Mouse (Mus musculus) CH12.LX (cell line): ENCODE results near the gene Mrps36. TPM values are rescaled to one million over a fixed set of nuclear protein-coding genes. Genes with fewer than 3 reads are reported as not detected.

Experiments
- DNase-seq: peaks from one replicate; pipeline ENCODE4 v3.0.0-alpha.2; 2013; ENCODE audit errors: extremely low read depth
- H3K27ac ChIP-seq: 2 replicates; pipeline ENCODE4 v1.5.1; 2012; ENCODE audit warnings: low read depth, mild to moderate bottlenecking, control low read depth, moderate library complexity; ENCODE audit not compliant: insufficient read depth
- H3K27me3 ChIP-seq: replicated peaks from 2 replicates; pipeline ENCODE3; 2012; ENCODE audit warnings: inconsistent platforms
- H3K36me3 ChIP-seq, 2 experiments: replicated peaks in 1 of 2; 2 replicates each; pipeline versions ENCODE3 to v1.6.1; 2012; ENCODE audit warnings: inconsistent platforms in 1 of 2, low read length in 1 of 2, mild to moderate bottlenecking in 1 of 2, mixed read lengths in 1 of 2, moderate library complexity in 1 of 2; ENCODE audit not compliant: control insufficient read depth in 1 of 2, insufficient read depth in 1 of 2
- H3K4me1 ChIP-seq, 2 experiments: 2 replicates each; pipeline ENCODE4 v1.6.1; 2012; ENCODE audit warnings: inconsistent platforms in 1 of 2, moderate library complexity in 1 of 2; ENCODE audit not compliant: insufficient read depth in 2 of 2, control insufficient read depth in 1 of 2
- H3K4me2 ChIP-seq: 2 replicates; pipeline ENCODE4 v1.6.1; 2012; ENCODE audit warnings: low read depth, mild to moderate bottlenecking, control low read depth; ENCODE audit not compliant: poor library complexity, insufficient read depth, severe bottlenecking
- H3K4me3 ChIP-seq, 3 experiments: fragments of 150-350 bp in 1 of 3; sonication (generic) in 1 of 3; replicated peaks in 1 of 3; 2 replicates each; pipeline versions ENCODE3 to v1.5.1; 2011 to 2012; ENCODE audit warnings: low read depth in 2 of 3, low read length in 2 of 3, mild to moderate bottlenecking in 2 of 3, moderate library complexity in 2 of 3, control low read depth in 1 of 3, improper control_type of control experiment in 1 of 3, inconsistent platforms in 1 of 3, mixed read lengths in 1 of 3; ENCODE audit not compliant: poor library complexity in 1 of 3
- H3K79me2 ChIP-seq: replicated peaks from 2 replicates; pipeline ENCODE4 v1.6.1; 2012; ENCODE audit warnings: mild to moderate bottlenecking, moderate library complexity; ENCODE audit not compliant: control insufficient read depth, poor library complexity, insufficient read depth, severe bottlenecking; ENCODE audit errors: extremely low read depth
- H3K9ac ChIP-seq: 2 replicates; pipeline ENCODE4 v1.6.1; 2012; ENCODE audit warnings: low read depth, mild to moderate bottlenecking, control low read depth, moderate library complexity; ENCODE audit not compliant: insufficient read depth
- H3K9me3 ChIP-seq: replicated peaks from 2 replicates; pipeline ENCODE3; 2012; ENCODE audit warnings: low read length, inconsistent platforms, mixed read lengths
- BHLHE40 ChIP-seq: IDR thresholded peaks from 2 replicates; pipeline ENCODE4 v1.6.1; 2011; ENCODE audit warnings: mild to moderate bottlenecking, low read depth, low read length, improper control_type of control experiment
- CHD1 ChIP-seq: IDR thresholded peaks from 2 replicates; pipeline ENCODE4 v1.6.1; 2012; ENCODE audit warnings: low read depth, low read length, improper control_type of control experiment, inconsistent platforms
- CHD2 ChIP-seq: IDR thresholded peaks from 2 replicates; pipeline ENCODE4 v1.6.1; 2011; ENCODE audit warnings: low read length, improper control_type of control experiment
- IRF4 ChIP-seq: IDR thresholded peaks from 2 replicates; pipeline ENCODE4 v1.6.1; 2014; ENCODE audit warnings: low read depth, mild to moderate bottlenecking, inconsistent platforms, low read length, improper control_type of control experiment
- JUN ChIP-seq: IDR thresholded peaks from 2 replicates; pipeline ENCODE4 v1.6.1; 2011; ENCODE audit warnings: low read depth, mild to moderate bottlenecking, low read length, improper control_type of control experiment, moderate library complexity; ENCODE audit not compliant: insufficient read depth
- JUND ChIP-seq: conservative IDR thresholded peaks from 2 replicates; pipeline ENCODE4 v1.6.1; 2011; ENCODE audit warnings: low read depth, low read length, improper control_type of control experiment
- MAX ChIP-seq: IDR thresholded peaks from 2 replicates; pipeline ENCODE4 v1.6.1; 2011; ENCODE audit warnings: low read length, improper control_type of control experiment
- MAZ ChIP-seq: IDR thresholded peaks from 2 replicates; pipeline ENCODE4 v1.6.1; 2012; ENCODE audit warnings: low read depth, mild to moderate bottlenecking, inconsistent platforms, low read length, improper control_type of control experiment, moderate library complexity
- MYC ChIP-seq: IDR thresholded peaks from 2 replicates; pipeline ENCODE4 v1.6.1; 2011; ENCODE audit warnings: low read depth, mild to moderate bottlenecking, improper control_type of control experiment, low read length
- NELFE ChIP-seq: IDR thresholded peaks from 2 replicates; pipeline ENCODE4 v1.6.1; 2011; ENCODE audit warnings: low read depth, low read length, improper control_type of control experiment
- NRF1 ChIP-seq: IDR thresholded peaks from 2 replicates; pipeline ENCODE4 v1.6.1; 2014; ENCODE audit warnings: low read depth, mild to moderate bottlenecking, inconsistent platforms, low read length, improper control_type of control experiment, moderate library complexity
- PAX5 ChIP-seq: IDR thresholded peaks from 2 replicates; pipeline ENCODE4 v1.6.1; 2012; ENCODE audit warnings: low read length, inconsistent platforms, mixed read lengths
- RAD21 ChIP-seq: IDR thresholded peaks from 2 replicates; pipeline ENCODE4 v1.6.1; 2011; ENCODE audit warnings: low read depth, mild to moderate bottlenecking, low read length, improper control_type of control experiment, moderate library complexity
- RCOR1 ChIP-seq: conservative IDR thresholded peaks from 2 replicates; pipeline ENCODE4 v1.6.1; 2012; ENCODE audit warnings: low read depth, mild to moderate bottlenecking, inconsistent platforms, low read length, improper control_type of control experiment
- SIN3A ChIP-seq: IDR thresholded peaks from 2 replicates; pipeline ENCODE4 v1.6.1; 2012; ENCODE audit warnings: low read length, improper control_type of control experiment, inconsistent platforms
- SMC3 ChIP-seq: IDR thresholded peaks from 2 replicates; pipeline ENCODE4 v1.6.1; 2011; ENCODE audit warnings: low read depth, low read length, improper control_type of control experiment
- TBP ChIP-seq: conservative IDR thresholded peaks from 2 replicates; pipeline ENCODE4 v1.6.1; 2011; ENCODE audit warnings: low read depth, low read length, improper control_type of control experiment
- TCF12 ChIP-seq: IDR thresholded peaks from 2 replicates; pipeline ENCODE4 v1.6.1; 2014; ENCODE audit warnings: low read depth, mild to moderate bottlenecking, inconsistent platforms, low read length, improper control_type of control experiment
- UBTF ChIP-seq: IDR thresholded peaks from 2 replicates; pipeline ENCODE4 v1.6.1; 2012; ENCODE audit warnings: low read depth, mild to moderate bottlenecking, inconsistent platforms, low read length, improper control_type of control experiment, moderate library complexity
- ZMIZ1 ChIP-seq: IDR thresholded peaks from 2 replicates; pipeline ENCODE4 v1.6.1; 2012; ENCODE audit warnings: low read depth, mild to moderate bottlenecking, inconsistent platforms, low read length, improper control_type of control experiment
- ZNF384 ChIP-seq: IDR thresholded peaks from 2 replicates; pipeline ENCODE4 v1.6.1; 2012; ENCODE audit warnings: low read depth, low read length, improper control_type of control experiment, inconsistent platforms
- dilution Hi-C: fragments of 300-500 bp; cut with MboI; formaldehyde crosslinking; loops from 2 replicates; pipeline ENCODE4 v1.14.3; 2020; ENCODE audit warnings: low sequenced_read_pairs; ENCODE audit not compliant: extremely low pct_unique_long_range_greater_than_20kb, extremely low pct_ligation_motif_present
- in situ Hi-C: fragments of 300-500 bp; cut with MboI; formaldehyde crosslinking; loops from 3 replicates; pipeline ENCODE4 v1.14.3; 2019; ENCODE audit warnings: low sequenced_read_pairs, low pct_ligation_motif_present, low pct_unique_long_range_greater_than_20kb, mixed read lengths
- polyA plus RNA-seq: library from polyadenylated mRNA; unstranded; fragments of >175 nt; gene quantifications from 2 replicates; pipeline ENCODE4 v1.2.1, GENCODE M21; 2012; ENCODE audit warnings: low read depth; ENCODE audit not compliant: insufficient read length
- total RNA-seq, 2 experiments: library from RNA; depleted of rRNA; stranded (reverse); fragments of 300-350 nt in 1 of 2; fragments of >200 nt in 1 of 2; gene quantifications; 2 replicates each; pipeline ENCODE4 v1.2.3; 2012 to 2014

Gene Mrps36
- total and polyA plus RNA-seq, 3 experiments, result 70.0 to 94.0 (median 89.3) TPM

DNA sequence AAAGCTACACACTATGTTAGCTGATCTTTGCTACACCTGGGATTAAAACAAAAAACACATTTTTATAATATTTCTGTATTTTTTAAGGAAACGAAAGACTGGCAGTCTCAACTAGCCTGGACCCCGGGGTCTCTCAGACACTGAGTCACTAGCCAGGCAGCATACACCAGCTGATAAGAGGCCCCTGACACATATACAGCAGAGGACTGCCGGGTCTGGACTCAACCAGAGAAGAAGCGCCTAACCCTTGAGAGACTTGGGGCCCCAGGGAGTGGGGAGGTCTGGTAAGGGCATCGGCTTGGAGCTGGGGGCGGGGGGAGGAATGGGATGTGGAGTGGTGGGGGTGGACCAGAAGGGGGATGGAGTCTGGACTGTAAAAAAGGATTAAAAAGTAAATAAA, 8.6 kb upstream of the Mrps36 start:
- H3K4me3 ChIP-seq, result no peak overlapping the region
- H3K79me2 ChIP-seq, result no peaks in the 10 kb centered on the region
- no peak for DNase-seq
- H3K36me3 ChIP-seq, result peaks cover 0 to 5% of the 10 kb centered on the region in 2 experiments
- no peaks in the 10 kb centered on the region for H3K27me3 ChIP-seq
- H3K27ac ChIP-seq, result no peak overlapping the region
- dilution Hi-C loops, result no loop called here
- in situ Hi-C loops, result no loop called here
- peaks cover 3 to 15% of the 10 kb centered on the region in 2 experiments; a peak in 2 of 4 replicates for H3K4me1 ChIP-seq
- no peak overlapping the region for H3K9ac ChIP-seq
- H3K4me2 ChIP-seq, result no peak overlapping the region
- H3K9me3 ChIP-seq, result no peaks in the 10 kb centered on the region
- TF ChIP-seq SIN3A, result no peak
- TF ChIP-seq PAX5, result no peak
- TF ChIP-seq, all 38 proteins: peak for 0

GRCm38 (mm10) chr13:100752529-100752928, 8.1 kb upstream of the Mrps36 start:
- no peak for DNase-seq
- Histone ChIP-seq H3K9me3 (no peaks in the 10 kb centered on the region), H3K9ac (no peak overlapping the region), H3K4me3 (no peak overlapping the region), H3K4me2 (no peak overlapping the region), H3K27ac (no peak overlapping the region), H3K36me3 (peaks cover 0 to 3% of the 10 kb centered on the region in 2 experiments), H3K4me1 (peaks cover 3 to 15% of the 10 kb centered on the region in 2 experiments; a peak in 2 of 4 replicates), H3K27me3 (no peaks in the 10 kb centered on the region), H3K79me2 (no peaks in the 10 kb centered on the region)
- in situ Hi-C loops, result no loop called here
- no peak for TF ChIP-seq JUN
- TF ChIP-seq MYC, result no peak
- no peak for TF ChIP-seq JUND
- no peak for TF ChIP-seq BHLHE40
- TF ChIP-seq MAX, result no peak
- no peak for TF ChIP-seq UBTF
- no peak for TF ChIP-seq NRF1
- no peak for TF ChIP-seq SIN3A
- TF ChIP-seq ZNF384, result no peak
- no peak for TF ChIP-seq SMC3
- no peak for TF ChIP-seq CHD1
- TF ChIP-seq IRF4, result no peak
- no peak for TF ChIP-seq PAX5
- dilution Hi-C loops, result no loop called here

DNA sequence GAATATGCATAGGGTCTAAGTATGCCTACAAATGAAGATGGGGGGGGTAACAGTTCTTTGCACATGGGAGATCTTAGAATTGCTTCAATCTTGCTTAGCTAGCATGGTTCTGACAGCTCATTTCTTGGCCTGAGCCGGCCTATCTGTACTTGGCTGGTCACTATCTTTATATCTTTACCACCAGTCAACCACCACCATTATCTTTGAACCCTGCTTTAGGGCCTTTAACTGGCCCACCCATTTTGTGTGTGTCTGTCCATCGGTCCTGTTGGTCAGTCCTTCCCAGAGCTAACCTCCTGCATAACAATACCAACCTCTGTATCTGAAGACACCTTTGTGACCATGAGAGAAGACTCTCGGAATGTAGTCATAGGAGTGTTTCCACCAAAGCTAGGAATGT, 6.9 kb upstream of the Mrps36 start:
- Histone ChIP-seq H3K27me3 (no peaks in the 10 kb centered on the region), H3K4me3 (no peak overlapping the region), H3K4me1 (peaks cover 3 to 15% of the 10 kb centered on the region in 2 experiments; a peak in 2 of 4 replicates), H3K27ac (no peak overlapping the region), H3K4me2 (no peak overlapping the region), H3K9me3 (no peaks in the 10 kb centered on the region), H3K79me2 (no peaks in the 10 kb centered on the region), H3K36me3 (no peaks in the 10 kb centered on the region), H3K9ac (no peak overlapping the region)
- in situ Hi-C loops, result no loop called here
- no peak for DNase-seq
- dilution Hi-C loops, result no loop called here
- TF ChIP-seq ZMIZ1 (no peak), RAD21 (no peak), TBP (no peak), BHLHE40 (no peak), CHD1 (no peak), MAZ (no peak), UBTF (no peak), TCF12 (no peak), CHD2 (no peak), SMC3 (no peak), NELFE (no peak), RCOR1 (no peak), MYC (no peak)
